Mouse (Mus musculus) C2C12 (cell line): ENCODE results near the gene Wfdc3.

Experiments
- CTCF ChIP-seq: IDR thresholded peaks from one replicate; pipeline ENCODE4 v1.5.1; 2011; ENCODE audit not compliant: control insufficient read depth, insufficient read depth, insufficient read length
- MAX ChIP-seq: IDR thresholded peaks from one replicate; pipeline ENCODE4 v1.6.1; 2011; ENCODE audit warnings: mild to moderate bottlenecking, control low read depth
- MYOD1 ChIP-seq: IDR thresholded peaks from one replicate; pipeline ENCODE4 v1.6.1; 2011; ENCODE audit warnings: low read depth; ENCODE audit not compliant: control insufficient read depth, insufficient read length
- MYOG ChIP-seq: IDR thresholded peaks from one replicate; pipeline ENCODE4 v1.6.1; 2011; ENCODE audit not compliant: control insufficient read depth, insufficient read length; ENCODE audit errors: extremely low read depth
- USF1 ChIP-seq: IDR thresholded peaks from one replicate; pipeline ENCODE4 v1.6.1; 2011; ENCODE audit warnings: low read depth, mild to moderate bottlenecking, control low read depth, moderate library complexity

DNA sequence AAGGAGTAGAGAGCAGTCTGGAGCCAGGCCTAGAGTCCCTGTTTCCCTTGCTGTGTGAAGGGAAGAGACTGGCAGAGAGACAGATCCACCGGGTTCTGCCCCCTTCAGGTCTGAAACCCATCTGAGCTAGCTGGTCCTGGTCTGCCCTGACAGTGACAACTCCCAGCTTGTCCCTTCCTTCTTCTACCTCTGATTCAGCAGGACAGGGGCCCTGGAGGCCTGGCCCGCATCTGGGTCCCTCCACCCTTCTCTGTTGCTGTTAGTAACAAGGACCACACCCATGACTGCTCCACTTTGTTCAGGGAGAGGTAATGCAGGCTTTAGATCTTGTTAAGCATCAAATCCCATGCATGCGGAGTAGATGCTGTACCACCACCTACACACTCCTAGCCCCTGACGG is 42.7 kb upstream of the Wfdc3 start:
- TF ChIP-seq CTCF (no peak), MAX (no peak), USF1 (no peak), MYOD1 (no peak), MYOG (no peak)
